Mouse (Mus musculus): ENCODE measurements at regions not wholly inside any gene's neighbourhood (a gene's known extent, or its start where the extent isn't known, plus 50 kb on each side); places are given as distances from the start of the nearest gene placed in this dataset.

- Histone ChIP-seq H3K27ac (ENCODE audit: insufficient read depth, low read depth, low read length) (no peak overlapping the region), H3K27me3 (ENCODE audit: control insufficient read depth, insufficient read depth, low read length) (no peaks in the 10 kb centered on the region), H3K36me3 (ENCODE audit: control insufficient read depth, insufficient read depth, low read length) (no peaks in the 10 kb centered on the region), H3K4me1 (ENCODE audit: control insufficient read depth, insufficient read depth, insufficient read length, low read length) (no peaks in the 10 kb centered on the region), H3K4me3 (ENCODE audit: low read depth, low read length) (no peak overlapping the region)
- WGBS, result 76% methylated on average over 4 of the region's 4 CpGs
- no peak for TF ChIP-seq POLR2A (IDR thresholded peaks at IDR 0.05; ENCODE audit: low read depth, low read length)
- no peak for TF ChIP-seq CTCF (IDR thresholded peaks at IDR 0.05; ENCODE audit: extremely low read depth, insufficient read length, insufficient replicate concordance, low read depth, low read length)
Measured at GRCm38 (mm10) chr10:118639097-118639496, 198.3 kb downstream of the Ifng start.

- no peak overlapping the region for H3K4me3 ChIP-seq (ENCODE audit: low read depth, low read length)
- 44% methylated on average over 7 of the region's 7 CpGs for WGBS
- no peaks in the 10 kb centered on the region for H3K27me3 ChIP-seq (ENCODE audit: control insufficient read depth, insufficient read depth, low read length)
- H3K4me1 ChIP-seq (ENCODE audit: control insufficient read depth, insufficient read depth, insufficient read length, low read length), result no peaks in the 10 kb centered on the region
- no peak overlapping the region for H3K27ac ChIP-seq (ENCODE audit: insufficient read depth, low read depth, low read length)
- H3K36me3 ChIP-seq (ENCODE audit: control insufficient read depth, insufficient read depth, low read length), result no peaks in the 10 kb centered on the region
- TF ChIP-seq POLR2A (IDR thresholded peaks at IDR 0.05; ENCODE audit: low read depth, low read length) (no peak), CTCF (IDR thresholded peaks at IDR 0.05; ENCODE audit: extremely low read depth, insufficient read length, insufficient replicate concordance, low read depth, low read length) (no peak)
Measured at GRCm38 (mm10) chr10:118640121-118640809, 199.4 kb downstream of the Ifng start.

- no peak overlapping the region for H3K4me3 ChIP-seq (ENCODE audit: low read depth, low read length)
- 70% methylated on average over 12 of the region's 12 CpGs for WGBS
- H3K27ac ChIP-seq (ENCODE audit: insufficient read depth, low read depth, low read length), result no peak overlapping the region
- H3K27me3 ChIP-seq (ENCODE audit: control insufficient read depth, insufficient read depth, low read length), result no peaks in the 10 kb centered on the region
- no peaks in the 10 kb centered on the region for H3K4me1 ChIP-seq (ENCODE audit: control insufficient read depth, insufficient read depth, insufficient read length, low read length)
- TF ChIP-seq CTCF (IDR thresholded peaks at IDR 0.05; ENCODE audit: extremely low read depth, insufficient read length, insufficient replicate concordance, low read depth, low read length) (no peak), POLR2A (IDR thresholded peaks at IDR 0.05; ENCODE audit: low read depth, low read length) (no peak)
- no peaks in the 10 kb centered on the region for H3K36me3 ChIP-seq (ENCODE audit: control insufficient read depth, insufficient read depth, low read length)
Measured at GRCm38 (mm10) chr10:118640810-118641427, 200.1 kb downstream of the Ifng start.

- Histone ChIP-seq H3K27me3 (ENCODE audit: control insufficient read depth, insufficient read depth, low read length) (0 out of 2 replicates have a peak, but pooled peaks cover 3% of the 10 kb centered on the region), H3K4me1 (ENCODE audit: control insufficient read depth, insufficient read depth, insufficient read length, low read length) (no peaks in the 10 kb centered on the region), H3K36me3 (ENCODE audit: control insufficient read depth, insufficient read depth, low read length) (no peaks in the 10 kb centered on the region), H3K27ac (ENCODE audit: insufficient read depth, low read depth, low read length) (no peak overlapping the region), H3K4me3 (ENCODE audit: low read depth, low read length) (no peak overlapping the region)
- WGBS, result 88% methylated on average over 8 of the region's 8 CpGs
- no peak for TF ChIP-seq POLR2A (IDR thresholded peaks at IDR 0.05; ENCODE audit: low read depth, low read length)
- no peak for TF ChIP-seq CTCF (IDR thresholded peaks at IDR 0.05; ENCODE audit: extremely low read depth, insufficient read length, insufficient replicate concordance, low read depth, low read length)
Measured at GRCm38 (mm10) chr10:118643622-118644021, 202.8 kb downstream of the Ifng start.

- WGBS, result 82% methylated on average over 2 of the region's 2 CpGs
Measured at GRCm38 (mm10) chr10:118648111-118648510, 207.3 kb downstream of the Ifng start.

GRCm38 (mm10) chr10:118656561-118656960 lies 213.4 kb downstream of the Dyrk2 start:
- 86% methylated on average over 5 of the region's 5 CpGs for WGBS
- H3K36me3 ChIP-seq (ENCODE audit: control insufficient read depth, insufficient read depth, low read length), result no peaks in the 10 kb centered on the region
- H3K4me3 ChIP-seq (ENCODE audit: low read depth, low read length), result no peak overlapping the region
- H3K27ac ChIP-seq (ENCODE audit: insufficient read depth, low read depth, low read length), result no peak overlapping the region
- no peaks in the 10 kb centered on the region for H3K27me3 ChIP-seq (ENCODE audit: control insufficient read depth, insufficient read depth, low read length)
- H3K4me1 ChIP-seq (ENCODE audit: control insufficient read depth, insufficient read depth, insufficient read length, low read length), result no peaks in the 10 kb centered on the region
- TF ChIP-seq CTCF (IDR thresholded peaks at IDR 0.05; ENCODE audit: extremely low read depth, insufficient read length, insufficient replicate concordance, low read depth, low read length) (no peak), POLR2A (IDR thresholded peaks at IDR 0.05; ENCODE audit: low read depth, low read length) (no peak)

More at GRCm38 (mm10) chr10:118648111-118648510, 207.3 kb downstream of the Ifng start:
- H3K36me3 ChIP-seq (ENCODE audit: control insufficient read depth, insufficient read depth, low read length), result no peaks in the 10 kb centered on the region
- H3K4me1 ChIP-seq (ENCODE audit: control insufficient read depth, insufficient read depth, insufficient read length, low read length), result no peaks in the 10 kb centered on the region
- no peak for TF ChIP-seq POLR2A (IDR thresholded peaks at IDR 0.05; ENCODE audit: low read depth, low read length)
- no peak overlapping the region for H3K4me3 ChIP-seq (ENCODE audit: low read depth, low read length)
- H3K27me3 ChIP-seq (ENCODE audit: control insufficient read depth, insufficient read depth, low read length), result 0 out of 2 replicates have a peak, but pooled peaks cover 3% of the 10 kb centered on the region
- no peak overlapping the region for H3K27ac ChIP-seq (ENCODE audit: insufficient read depth, low read depth, low read length)

GRCm38 (mm10) chr10:118666009-118666408 lies 204.0 kb downstream of the Dyrk2 start:
- no peaks in the 10 kb centered on the region for H3K4me1 ChIP-seq (ENCODE audit: control insufficient read depth, insufficient read depth, insufficient read length, low read length)
- H3K27me3 ChIP-seq (ENCODE audit: control insufficient read depth, insufficient read depth, low read length), result no peaks in the 10 kb centered on the region
- H3K4me3 ChIP-seq (ENCODE audit: low read depth, low read length), result no peak overlapping the region
- no peak for TF ChIP-seq CTCF (IDR thresholded peaks at IDR 0.05; ENCODE audit: extremely low read depth, insufficient read length, insufficient replicate concordance, low read depth, low read length)
- no peak for TF ChIP-seq POLR2A (IDR thresholded peaks at IDR 0.05; ENCODE audit: low read depth, low read length)
- H3K27ac ChIP-seq (ENCODE audit: insufficient read depth, low read depth, low read length), result no peak overlapping the region
- no peaks in the 10 kb centered on the region for H3K36me3 ChIP-seq (ENCODE audit: control insufficient read depth, insufficient read depth, low read length)
- 79% methylated on average over 3 of the region's 3 CpGs for WGBS
